Mouse (Mus musculus): ENCODE results near the gene Nepro.

DNA sequence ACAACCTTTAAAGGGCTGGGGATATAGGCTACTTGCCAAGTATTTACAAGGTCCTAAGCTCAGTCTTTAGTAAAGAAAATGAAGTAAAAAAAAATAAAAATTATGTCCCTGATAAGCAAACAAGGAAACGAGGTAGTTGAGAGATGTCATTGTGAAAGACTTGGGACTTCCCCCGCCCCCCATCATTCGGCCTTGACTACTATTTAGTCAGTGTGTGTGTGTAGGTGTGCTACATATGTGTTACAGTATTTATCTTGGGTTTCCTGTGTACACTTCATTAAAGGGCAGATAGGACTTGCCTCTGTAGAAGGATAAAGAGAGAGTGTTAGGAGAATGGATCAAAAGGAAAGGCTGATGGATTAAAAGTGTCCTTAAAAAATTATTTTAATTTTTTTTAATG, 10.0 kb downstream of the Nepro start:
- no peak for TF ChIP-seq CTCF (IDR thresholded peaks at IDR 0.05; ENCODE audit: borderline replicate concordance, extremely low read depth, insufficient read depth, insufficient read length)
- TF ChIP-seq POLR2A (IDR thresholded peaks at IDR 0.05; ENCODE audit: borderline replicate concordance, extremely low read depth, insufficient read depth, insufficient read length, poor library complexity, severe bottlenecking), result no peak

All from brain, embryonic 14.5 days (tissue).